Mouse (Mus musculus) left cerebral cortex, postnatal 14 days (tissue): ENCODE results near the gene Per2. TPM values are rescaled to one million over a fixed set of nuclear protein-coding genes. Genes with fewer than 3 reads are reported as not detected.
A peak's percentile ranks its signal among the peaks of the same experiment; 100 is the strongest.
"Not testable (repeated sequence)": the region's sequence is repeated elsewhere in the genome, so short reads cannot be mapped to it uniquely, and the experiment has no call there.

ENCODE experiments used
- DNase-seq, 2 experiments: peaks; one replicate each; pipeline ENCODE4 v3.0.0; 2021 to 2022; ENCODE audit warnings: low spot score in 2 of 2, mixed read lengths in 1 of 2
- intact Hi-C: fragments of 180-260 bp; cut with DNase I; formaldehyde crosslinking; loops from one replicate; pipeline ENCODE4 v1.15.1; 2025
- long read RNA-seq, 2 experiments: library from polyadenylated mRNA; stranded (forward); transcript quantifications; one replicate each; pipeline ENCODE4 v2.0.0; 2021
- total RNA-seq, 2 experiments: library from RNA; stranded (reverse); gene quantifications; 2 replicates each; pipeline ENCODE4 v1.2.3; 2021

Per2 gene
- total RNA-seq: 10 to 100 TPM; 18.8 to 26.1 TPM
- long read RNA-seq, experiment 1, full-length matches to known transcripts: 5 of 11 reads
- long read RNA-seq, experiment 1, partial matches to known transcripts: 4 of 11 reads
- long read RNA-seq, experiment 1, other reads (novel, unspliced or antisense): 2 of 11 reads
- long read RNA-seq, experiment 2, full-length matches to known transcripts: 6 of 14 reads
- long read RNA-seq, experiment 2, partial matches to known transcripts: 4 of 14 reads
- long read RNA-seq, experiment 2, other reads (novel, unspliced or antisense): 4 of 14 reads

GRCm38 (mm10) chr1:91459059-91459809 is at the start of gene Per2:
Per2 (minus strand) TSS chr1:91459324.
- DNase-seq: peak; percentile 100
- intact Hi-C loops: no loop called here

- intact Hi-C loops: no loop called here
- no peak for DNase-seq
Measured at GRCm38 (mm10) chr1:91504615-91505014, 45.5 kb upstream of the Per2 start.

- no peak for DNase-seq
- intact Hi-C loops: no loop called here
Measured at GRCm38 (mm10) chr1:91498579-91498978, 39.5 kb upstream of the Per2 start.

GRCm38 (mm10) chr1:91495321-91495720 is 36.2 kb upstream of the Per2 start:
- DNase-seq: no peak
- intact Hi-C loops: no loop called here

- intact Hi-C loops: no loop called here
- DNase-seq: peak; percentile 91 to 92
Measured at GRCm38 (mm10) chr1:91494457-91495140, 35.5 kb upstream of the Per2 start, which contains the start of gene Traf3ip1. Traf3ip1 (plus strand) TSS chr1:91494647.

GRCm38 (mm10) chr1:91493938-91494337 is 34.8 kb upstream of the Per2 start:
- no peak for DNase-seq
- intact Hi-C loops: no loop called here

GRCm38 (mm10) chr1:91492740-91493139 is 33.6 kb upstream of the Per2 start:
- DNase-seq: no peak
- intact Hi-C loops: no loop called here

GRCm38 (mm10) chr1:91490322-91490721 is 31.2 kb upstream of the Per2 start:
- no peak for DNase-seq
- intact Hi-C loops: no loop called here

- DNase-seq: no peak
- intact Hi-C loops: no loop called here
Measured at GRCm38 (mm10) chr1:91486165-91486564, 27.0 kb upstream of the Per2 start.

- intact Hi-C loops: no loop called here
- DNase-seq: no peak
Measured at GRCm38 (mm10) chr1:91485422-91485821, 26.3 kb upstream of the Per2 start.

GRCm38 (mm10) chr1:91484011-91484346 is 24.9 kb upstream of the Per2 start:
- DNase-seq: no peak

GRCm38 (mm10) chr1:91483304-91484010 is 24.3 kb upstream of the Per2 start:
- DNase-seq: peak; percentile 70 to 81
- intact Hi-C loops: loop anchor here (1.0 kb wide), 1 partner anchor 55 kb away; no protein-coding TSS in a partner anchor

More at GRCm38 (mm10) chr1:91484011-91484346, 24.9 kb upstream of the Per2 start:
- intact Hi-C loops: no loop called here

- DNase-seq: no peak
- intact Hi-C loops: loop anchor here (1.0 kb wide), 1 partner anchor 54 kb away; no protein-coding TSS in a partner anchor
Measured at GRCm38 (mm10) chr1:91482616-91483211, 23.6 kb upstream of the Per2 start.

- DNase-seq: no peak
- intact Hi-C loops: no loop called here
Measured at GRCm38 (mm10) chr1:91478958-91479357, 19.8 kb upstream of the Per2 start.

- intact Hi-C loops, DNase-seq: not testable (repeated sequence)
Measured at GRCm38 (mm10) chr1:91478145-91478544, 19.0 kb upstream of the Per2 start.

GRCm38 (mm10) chr1:91469888-91470419 is 10.8 kb upstream of the Per2 start:
- intact Hi-C loops: no loop called here
- no peak for DNase-seq

GRCm38 (mm10) chr1:91466186-91466585 is 7.1 kb upstream of the Per2 start:
- intact Hi-C loops: no loop called here
- DNase-seq: no peak

- intact Hi-C loops: no loop called here
Measured at GRCm38 (mm10) chr1:91465244-91465643, 6.1 kb upstream of the Per2 start.

GRCm38 (mm10) chr1:91464436-91464835 is 5.3 kb upstream of the Per2 start:
- DNase-seq: no peak
- intact Hi-C loops: no loop called here

More at GRCm38 (mm10) chr1:91465244-91465643, 6.1 kb upstream of the Per2 start:
- DNase-seq: no peak
